Mouse (Mus musculus) kidney, adult 9 months (tissue): ENCODE data around the gene 4931422A03Rik.
"Not testable (repeated sequence)": the region's sequence is repeated elsewhere in the genome, so short reads cannot be mapped to it uniquely, and the experiment has no call there.

ENCODE experiments used
- DNase-seq: peaks from one replicate; pipeline ENCODE4 v3.0.0; 2022

4931422A03Rik gene

DNA sequence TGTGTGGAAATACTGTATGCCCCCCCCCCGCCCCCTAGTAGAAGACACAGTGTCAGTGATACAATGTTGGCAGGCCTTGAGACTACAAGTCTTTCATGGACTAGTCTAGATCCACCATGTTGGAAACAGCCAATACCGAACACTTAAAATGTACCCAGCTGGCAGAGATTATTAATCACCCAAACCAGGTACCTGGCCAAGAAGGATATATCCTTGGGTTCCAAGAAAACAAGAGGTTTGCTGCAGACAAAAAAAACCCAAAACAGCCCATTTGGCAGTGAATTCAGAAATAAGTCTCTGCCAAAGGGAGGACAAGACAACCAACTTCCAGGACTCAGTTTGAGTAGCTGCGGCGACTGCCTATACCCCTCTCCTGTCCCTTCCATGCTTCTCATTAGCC, 3.5 kb downstream of the 4931422A03Rik start:
- no peak for DNase-seq

DNA sequence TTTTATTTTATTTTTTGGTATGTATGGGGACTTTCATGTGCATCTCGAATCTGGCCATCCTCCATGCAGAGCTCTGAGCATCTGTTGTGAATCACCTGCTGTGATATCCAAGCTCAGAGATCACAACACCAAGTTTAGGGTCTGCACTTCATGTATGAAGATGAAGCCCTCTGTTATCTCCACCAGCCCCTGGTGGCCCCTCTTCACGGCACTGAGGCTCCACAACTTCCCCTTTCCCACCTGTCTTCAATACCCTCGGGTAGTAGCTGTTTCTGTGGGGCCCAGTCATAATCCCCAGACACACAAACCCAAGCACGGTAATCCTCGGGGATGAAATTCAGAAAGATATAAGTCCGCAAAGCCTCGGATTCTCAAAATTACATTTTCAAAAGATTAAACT, 5.1 kb downstream of the 4931422A03Rik start:
- no peak for DNase-seq

DNA sequence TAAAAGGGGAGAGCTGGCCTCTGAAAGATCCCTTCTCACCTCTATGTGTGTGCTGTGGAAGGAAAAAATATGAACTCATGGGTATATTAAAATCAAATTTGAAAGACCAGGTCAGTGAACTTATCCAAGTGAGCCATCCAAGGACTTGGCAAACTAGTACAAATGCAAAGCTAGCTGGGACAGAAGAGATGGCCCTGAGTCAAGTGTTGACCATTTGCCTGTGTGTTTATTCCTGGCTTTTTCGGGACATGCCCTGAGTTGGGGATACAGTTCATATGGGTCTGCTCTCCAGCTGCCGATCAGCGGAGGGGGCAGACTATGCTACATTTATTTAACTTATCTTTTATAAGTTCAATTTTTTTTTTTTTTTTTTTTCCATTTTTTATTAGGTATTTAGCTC, 19.3 kb downstream of the 4931422A03Rik start:
- DNase-seq: not testable (repeated sequence)

DNA sequence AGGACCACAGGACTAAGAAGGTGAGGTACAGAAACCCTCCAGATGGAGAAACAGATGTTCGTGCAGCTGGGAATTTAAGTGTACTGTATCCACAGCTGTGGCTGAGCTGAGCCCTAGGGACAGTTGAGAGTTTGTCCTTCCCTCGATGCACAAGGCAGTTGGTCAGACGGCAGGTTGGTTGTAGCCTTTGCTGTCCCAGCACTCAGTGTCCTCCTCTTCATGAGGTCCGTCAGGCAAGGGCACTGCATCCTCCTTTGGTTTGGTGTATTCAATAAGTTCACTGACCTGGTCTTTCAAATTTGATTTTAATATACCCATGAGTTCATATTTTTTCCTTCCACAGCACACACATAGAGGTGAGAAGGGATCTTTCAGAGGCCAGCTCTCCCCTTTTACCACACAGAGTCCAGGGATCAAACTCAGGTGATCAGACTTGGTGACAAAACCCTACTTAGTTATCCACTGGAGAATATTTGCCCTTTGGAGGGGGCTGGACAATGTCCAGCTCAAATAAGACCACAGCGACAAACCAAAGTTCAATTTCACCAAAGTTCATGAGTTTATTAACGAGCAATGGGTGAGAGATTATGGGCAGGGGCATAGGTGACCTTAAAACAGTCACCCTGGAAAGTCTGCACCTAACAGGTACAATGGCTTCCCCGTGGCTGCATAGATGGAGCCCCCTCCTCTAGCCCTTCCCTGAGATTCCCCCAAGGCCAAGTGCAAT, 20.2 kb downstream of the 4931422A03Rik start:
- peak; percentile 70 for DNase-seq

DNA sequence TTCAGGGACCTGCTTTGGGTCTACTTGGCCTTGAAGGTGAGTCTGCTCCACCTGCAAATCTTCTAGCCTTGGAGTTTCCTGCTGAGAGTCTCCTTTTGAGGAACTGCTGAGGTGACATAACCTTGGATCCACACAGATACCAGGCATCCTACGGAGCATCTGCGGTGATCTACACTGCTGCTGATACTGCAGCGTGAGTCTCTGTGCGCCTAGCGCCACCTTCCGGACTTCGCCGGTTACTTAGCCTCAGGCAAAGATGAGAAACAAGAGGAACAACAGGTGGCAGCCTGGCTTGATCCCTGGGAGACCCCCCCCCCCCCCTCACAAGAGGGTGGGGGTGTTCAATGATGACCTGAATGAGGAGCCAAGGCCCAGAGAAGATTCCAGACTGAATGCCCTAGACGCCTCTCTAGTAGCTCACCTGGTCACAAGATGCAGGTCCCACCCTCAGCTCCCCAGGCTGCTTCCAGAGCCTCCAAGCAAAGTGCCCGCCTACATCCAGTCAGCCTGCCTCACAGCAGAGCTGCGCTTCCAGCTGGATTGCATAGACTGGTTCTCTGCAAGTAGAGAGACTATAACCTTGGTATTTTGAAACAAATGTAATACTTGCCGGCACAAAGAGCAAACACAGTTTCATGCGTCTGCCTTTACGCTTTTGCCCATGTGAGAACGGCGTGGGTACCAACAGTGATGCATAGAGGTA, 25.3 kb downstream of the 4931422A03Rik start:
- DNase-seq: peak; percentile 54

DNA sequence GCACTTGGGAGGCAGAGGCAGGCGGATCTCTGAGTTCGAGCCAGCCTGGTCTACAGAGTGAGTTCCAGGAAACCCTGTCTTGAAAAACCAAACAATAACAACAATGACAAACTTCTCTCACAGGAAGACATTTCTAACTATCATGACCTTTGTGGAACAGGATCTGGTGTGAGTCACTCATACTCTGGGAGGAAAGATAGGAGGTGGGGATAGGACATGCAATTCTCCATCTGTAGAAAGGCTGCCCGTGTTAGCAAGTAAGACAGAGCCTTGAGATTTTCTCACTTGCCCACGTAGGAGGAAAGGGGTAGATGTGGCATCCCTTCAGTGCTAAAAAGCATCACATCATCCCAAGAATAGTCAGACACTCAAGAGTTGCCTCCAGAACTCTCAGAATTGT, 26.3 kb downstream of the 4931422A03Rik start:
- no peak for DNase-seq

DNA sequence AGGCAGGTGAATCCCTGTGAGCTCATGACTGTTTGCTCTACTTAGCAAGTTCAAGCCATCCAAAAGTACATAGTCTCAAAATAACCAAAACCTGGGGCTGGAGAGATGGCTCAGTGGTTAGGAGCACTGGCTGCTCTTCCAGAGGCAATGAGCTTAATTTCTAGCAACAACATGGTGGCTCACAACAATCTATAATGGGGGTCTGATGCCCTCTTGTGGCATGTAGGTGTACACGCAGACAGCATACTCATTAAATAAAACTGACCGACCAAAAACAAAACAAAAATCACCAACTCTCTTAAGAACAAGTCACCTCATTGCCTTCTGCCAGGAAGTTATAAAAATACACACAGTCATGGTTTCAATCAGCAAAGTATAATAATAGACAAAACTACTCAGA, 27.1 kb downstream of the 4931422A03Rik start:
- peak; percentile 33 for DNase-seq

DNA sequence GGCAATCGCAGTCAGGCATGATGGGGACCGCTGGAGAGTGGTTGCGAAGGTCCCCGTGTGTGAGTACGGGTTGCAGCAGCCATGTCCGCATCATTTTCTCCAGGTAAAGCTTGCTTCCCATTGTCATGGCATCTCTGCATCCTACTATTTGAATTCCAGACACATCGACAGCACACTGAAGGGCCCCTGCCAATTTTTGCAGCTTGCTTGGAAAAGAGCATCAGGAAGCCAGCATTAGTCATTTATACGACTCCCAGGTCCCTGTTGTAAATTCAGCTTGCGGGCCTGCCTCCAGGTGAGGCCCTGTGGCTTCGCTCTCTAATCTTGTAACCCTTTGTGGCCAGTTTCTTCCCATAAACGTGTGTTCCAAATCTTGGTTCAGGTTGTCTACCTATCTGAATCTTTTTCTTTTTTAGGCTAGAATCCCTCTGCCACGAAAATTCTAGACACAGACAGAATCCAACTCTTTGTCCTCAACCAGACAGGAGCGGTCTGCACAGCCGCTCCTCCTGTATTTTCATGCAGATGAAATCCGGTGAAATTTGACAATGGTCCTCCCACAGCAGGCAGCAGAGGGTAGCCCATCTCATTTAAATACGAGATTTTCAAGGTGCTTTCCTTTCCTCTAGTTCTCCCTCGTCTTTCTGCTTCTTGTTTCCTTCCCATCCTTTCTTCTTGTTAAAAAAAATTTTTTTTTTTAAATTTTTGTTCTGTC, 35.4 kb downstream of the 4931422A03Rik start:
- DNase-seq: no peak

DNA sequence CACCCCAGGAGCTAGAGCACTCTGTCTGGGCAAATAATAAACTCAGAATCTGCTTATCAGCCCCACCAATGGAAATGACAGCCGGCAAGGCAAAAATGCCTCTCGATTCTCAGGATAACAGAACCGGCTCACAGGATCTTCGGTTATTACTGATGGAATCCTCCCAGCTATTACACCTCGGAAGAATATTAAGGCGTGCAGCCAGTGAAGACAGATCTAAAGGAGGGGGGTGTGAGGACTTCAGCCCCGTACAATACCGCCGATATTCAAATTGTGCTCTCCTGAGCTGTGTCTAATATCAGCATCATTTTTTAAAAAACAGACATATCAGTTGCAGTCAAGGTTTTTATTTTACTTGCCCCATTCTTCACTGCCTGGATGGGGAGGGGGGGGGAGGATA, 36.0 kb downstream of the 4931422A03Rik start:
- no peak for DNase-seq

DNA sequence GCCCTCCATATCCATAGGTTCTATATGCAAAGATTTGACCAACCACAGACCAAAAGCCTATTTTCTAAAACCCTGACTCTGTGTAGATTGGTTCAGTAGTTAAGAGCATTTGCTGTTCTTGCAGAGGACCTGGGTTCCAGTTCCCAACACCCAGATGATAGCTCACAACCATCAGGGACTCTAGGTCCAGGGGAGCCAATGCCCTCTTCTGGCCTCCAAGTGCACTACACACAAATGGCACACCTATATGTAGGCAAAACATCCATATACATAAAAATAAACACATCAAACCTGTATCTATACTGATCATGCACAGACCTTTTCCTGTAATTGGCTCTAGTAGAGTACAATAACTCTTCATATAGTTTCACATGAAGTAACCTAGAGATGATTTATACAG, 36.9 kb downstream of the 4931422A03Rik start:
- no peak for DNase-seq

DNA sequence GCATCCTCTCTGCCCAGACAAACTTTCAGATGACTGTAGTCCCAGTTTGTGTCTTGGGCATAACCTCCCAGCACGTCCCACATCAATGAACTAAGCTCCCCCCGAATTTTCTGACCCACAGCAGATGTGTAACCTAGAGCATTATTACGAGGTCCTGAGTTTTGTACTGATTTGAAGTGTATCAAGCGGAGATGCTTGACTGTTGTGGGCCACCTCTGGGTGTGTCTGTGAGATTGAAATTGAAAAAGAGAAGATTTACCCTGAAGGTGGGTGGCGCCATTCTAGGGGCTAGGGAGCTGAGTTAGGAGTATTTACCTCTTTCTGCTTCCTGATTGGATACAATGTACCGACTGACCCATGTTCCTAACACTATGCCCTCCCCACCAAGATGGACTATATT, 38.4 kb downstream of the 4931422A03Rik start:
- no peak for DNase-seq

DNA sequence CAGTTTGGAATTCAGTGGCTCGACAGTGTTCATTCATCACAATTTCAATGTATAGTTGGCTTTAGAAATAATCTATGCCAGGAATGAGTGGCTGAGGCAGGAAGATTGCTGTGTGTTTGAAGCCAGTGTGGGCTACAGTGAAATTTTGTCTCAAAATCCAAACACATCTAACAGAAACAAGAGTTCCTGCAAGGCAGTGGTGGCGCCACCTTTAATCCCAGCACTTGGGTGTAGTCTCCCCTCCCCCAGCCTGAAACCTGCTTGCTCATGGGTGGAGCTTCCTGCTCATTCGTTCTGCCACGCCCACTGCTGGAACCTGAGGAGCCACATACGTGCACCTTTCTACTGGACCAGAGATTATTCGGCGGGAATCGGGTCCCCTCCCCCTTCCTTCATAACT, 40.6 kb downstream of the 4931422A03Rik start:
- DNase-seq: not testable (repeated sequence)

DNA sequence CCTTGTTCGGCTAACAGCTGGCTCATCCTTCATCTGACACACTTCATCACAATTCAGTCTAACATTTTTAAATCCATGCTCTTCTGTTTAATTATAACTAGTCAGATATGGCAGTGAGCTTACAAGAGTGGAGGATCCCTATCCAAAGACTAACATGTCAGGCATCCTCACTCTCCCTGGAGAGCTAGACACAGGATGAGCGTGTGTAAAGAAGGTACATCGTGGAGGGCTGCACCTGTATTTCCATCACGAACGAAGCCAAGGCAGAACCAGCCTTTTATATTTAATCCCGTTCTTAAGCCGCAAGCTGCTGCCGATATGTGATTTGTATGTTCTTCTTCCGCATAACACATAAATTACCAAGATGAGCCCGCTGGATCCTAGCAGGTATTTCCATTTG, 45.0 kb downstream of the 4931422A03Rik start:
- no peak for DNase-seq

DNA sequence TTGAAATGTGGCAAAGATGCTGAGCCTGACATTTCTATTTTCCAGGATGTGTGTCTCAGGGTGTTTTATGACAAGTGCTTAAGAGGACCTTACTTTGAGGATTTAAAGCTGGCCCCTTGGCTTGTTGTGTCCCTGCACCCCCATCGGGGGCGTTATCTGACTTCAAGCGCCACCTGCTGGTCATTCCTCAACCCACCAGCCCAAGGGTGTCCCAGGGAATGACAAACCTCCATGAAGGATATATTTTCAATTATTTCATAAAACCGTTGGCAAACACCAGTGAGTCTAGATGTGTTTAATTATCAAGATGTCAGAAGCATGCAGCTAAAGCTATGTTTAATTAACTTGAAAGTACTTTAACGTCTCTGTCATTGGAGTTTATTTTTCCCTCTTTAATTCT, 45.9 kb downstream of the 4931422A03Rik start:
- peak; percentile 73 for DNase-seq

DNA sequence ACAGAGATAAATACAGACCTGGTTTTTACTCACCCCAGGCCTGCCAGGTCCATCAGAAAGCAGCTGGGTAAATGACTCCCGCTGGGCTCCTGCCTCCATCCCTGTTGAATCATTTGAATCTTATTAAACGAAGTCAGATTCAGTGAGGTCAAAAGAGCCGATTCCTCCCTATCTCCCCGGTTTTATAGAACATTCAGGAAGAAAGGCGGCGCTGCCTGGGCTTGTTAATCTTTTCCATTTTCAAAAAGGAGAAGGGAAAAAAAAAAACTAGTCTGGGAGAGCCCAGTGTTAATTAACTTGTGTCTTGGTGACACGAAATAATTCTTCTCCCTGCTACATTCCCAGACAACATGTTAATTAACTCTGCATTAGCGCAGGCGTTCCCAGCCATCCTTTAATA, 50.4 kb downstream of the 4931422A03Rik start:
- DNase-seq: no peak

DNA sequence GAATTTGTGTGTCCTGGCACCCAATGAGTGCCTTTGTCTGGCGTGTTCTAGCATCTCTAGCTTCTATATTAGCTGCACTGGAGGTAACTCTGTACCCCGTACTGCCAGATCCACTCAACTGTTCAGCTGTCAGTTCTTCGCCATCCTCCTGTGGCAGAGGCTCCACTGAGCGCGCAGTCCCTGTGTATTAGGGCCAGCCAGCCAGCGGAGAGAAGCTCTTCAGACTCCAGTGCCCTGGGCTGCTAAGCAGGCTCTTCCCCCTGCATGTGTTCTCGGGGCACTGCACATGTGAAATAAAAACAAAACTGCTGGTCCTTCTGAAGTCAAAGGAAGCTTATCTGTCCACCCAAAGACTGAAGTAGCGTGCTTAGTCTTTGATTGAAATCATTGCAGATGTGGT, 50.9 kb downstream of the 4931422A03Rik start:
- DNase-seq: no peak

DNA sequence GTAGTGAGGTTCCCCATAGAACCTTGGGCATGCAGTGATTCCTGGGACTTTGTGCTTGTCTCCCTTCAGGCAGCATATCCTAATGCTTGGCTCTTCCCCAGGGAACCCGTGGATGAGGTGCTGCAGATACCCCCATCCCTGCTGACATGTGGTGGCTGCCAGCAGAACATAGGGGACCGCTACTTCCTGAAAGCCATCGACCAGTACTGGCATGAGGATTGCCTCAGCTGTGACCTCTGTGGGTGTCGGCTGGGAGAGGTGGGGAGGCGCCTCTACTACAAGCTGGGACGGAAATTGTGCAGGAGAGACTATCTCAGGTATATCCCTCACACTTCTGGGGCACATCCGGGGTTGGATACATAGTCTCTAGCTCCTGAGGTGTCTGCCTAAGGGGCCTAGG, 52.3 kb downstream of the 4931422A03Rik start:
- DNase-seq: no peak

DNA sequence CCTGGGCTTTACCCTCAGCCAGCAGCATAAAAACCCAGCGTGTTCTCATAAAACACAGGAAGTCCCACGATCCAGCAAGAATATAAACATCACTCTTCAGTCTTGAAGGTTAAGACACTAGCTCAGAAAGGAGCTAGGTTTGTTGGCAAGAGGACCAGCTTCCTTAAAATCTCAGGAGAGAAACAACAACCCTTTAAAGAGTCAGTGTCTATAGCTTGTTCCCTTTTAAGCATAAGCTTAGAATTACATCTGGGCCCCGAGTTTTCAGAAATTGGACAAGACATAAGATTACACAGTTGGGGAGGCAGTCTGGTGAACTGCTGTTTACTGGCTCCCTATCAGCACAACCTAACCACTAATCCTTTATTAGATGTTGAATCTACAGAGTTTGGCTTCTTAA, 56.3 kb downstream of the 4931422A03Rik start:
- no peak for DNase-seq

DNA sequence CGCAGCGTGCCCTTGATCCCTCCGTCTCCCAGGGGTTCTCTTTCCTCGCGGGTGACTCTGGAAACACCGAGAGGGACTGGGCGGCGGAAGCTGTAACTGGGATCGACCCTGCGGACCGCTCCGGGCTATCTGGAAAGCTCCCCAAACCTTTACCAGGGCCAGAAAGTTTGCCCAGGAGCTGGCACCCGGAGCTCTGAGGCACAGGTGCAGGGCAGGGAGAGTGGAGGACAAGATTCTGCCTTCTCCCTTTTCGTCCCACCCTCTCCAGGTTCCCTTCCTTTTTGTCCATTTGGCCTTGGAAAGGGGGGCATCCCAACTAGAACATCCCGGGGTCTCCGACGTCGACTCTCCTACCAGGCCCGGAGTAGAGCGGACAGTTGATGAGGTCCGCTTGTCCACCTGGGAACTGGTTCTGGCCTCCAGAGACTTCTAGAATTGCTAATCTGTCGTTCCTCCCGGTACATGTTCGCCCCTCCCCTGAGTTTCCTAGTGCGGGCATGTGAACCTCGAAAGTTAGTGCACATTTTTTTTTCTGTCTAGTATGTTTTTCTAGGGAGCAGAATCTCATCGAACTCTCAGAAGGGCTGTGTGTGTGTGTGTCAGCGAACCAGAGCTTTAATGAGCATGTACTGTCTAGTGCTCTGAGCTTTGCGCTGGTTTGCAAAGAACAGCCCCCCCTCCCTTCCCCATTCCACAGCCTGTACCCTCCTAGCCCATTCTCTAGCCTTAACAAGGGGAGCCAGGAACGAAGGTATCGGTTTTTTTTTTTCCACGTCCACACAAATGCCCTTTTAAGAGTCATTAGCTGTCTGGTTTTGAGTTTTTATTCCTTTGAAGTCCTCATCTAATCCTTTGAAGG, 57.1 kb downstream of the 4931422A03Rik start:
- DNase-seq: no peak

DNA sequence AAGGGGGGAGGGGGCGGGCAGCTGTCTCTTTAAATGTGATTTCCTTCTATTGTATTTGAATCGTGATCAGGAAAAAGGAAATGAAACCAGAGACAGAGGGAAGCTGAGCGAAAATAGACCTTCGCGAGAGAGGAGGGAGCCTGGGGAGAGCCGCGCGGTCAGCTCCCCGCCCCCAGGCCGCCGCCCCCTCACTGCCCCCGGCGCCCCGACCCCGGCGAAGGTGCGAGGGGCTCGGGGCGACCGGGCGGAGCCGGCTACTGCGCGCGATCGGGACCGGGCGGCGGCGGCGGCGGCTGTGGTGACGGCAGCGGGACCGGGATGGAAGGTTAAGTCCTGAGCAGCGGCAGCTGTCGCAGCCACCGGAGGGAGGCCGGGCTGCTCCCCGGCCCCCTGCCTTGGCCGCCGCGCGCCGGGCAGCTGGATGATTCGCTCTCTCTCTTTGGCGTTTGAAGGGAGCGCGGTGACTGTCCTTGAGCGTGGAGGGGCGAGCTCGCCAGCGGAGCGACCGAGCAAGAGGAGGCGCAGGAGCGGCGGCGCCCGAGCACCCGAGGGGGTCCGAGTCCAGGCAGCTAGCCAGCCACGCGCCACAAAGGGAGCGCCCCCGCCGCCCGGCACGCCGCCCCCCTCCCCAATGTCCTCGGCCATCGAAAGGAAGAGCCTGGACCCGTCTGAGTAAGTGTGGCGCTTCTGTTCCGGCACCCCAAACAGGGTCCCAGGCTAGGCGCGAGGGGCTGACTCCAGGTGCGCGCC, 57.9 kb downstream of the 4931422A03Rik start:
- DNase-seq: peak; percentile 51

DNA sequence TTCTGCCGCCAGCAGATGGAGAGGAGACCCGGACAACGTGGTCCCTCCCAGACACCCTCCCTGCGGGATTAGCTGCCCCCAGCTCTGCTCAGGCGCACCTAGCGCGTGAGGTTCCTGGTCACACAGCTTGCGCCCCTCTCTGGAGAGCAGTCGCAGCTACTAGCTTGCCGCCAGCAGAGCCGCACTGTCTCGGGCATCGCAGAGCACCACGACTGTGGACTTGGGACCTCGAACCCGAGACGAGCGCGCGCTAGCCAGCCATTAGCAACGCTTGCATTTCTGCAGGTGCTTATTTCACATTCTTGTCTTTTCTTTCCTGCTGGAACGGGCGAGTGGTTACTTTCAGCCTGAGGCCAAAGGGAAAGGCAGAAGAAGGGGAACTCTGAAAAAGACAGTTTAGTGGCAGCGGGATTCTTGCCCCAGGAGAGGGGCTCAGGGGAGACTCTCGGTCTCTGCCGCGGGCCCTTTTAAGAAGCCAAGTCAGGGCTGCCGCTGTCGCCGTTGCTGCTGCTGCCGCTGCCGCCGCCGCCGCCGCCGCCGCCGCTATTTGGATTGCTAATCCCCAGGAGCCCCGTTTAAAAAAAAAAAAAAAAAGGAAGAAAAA, 58.6 kb downstream of the 4931422A03Rik start:
- DNase-seq: peak; percentile 66

DNA sequence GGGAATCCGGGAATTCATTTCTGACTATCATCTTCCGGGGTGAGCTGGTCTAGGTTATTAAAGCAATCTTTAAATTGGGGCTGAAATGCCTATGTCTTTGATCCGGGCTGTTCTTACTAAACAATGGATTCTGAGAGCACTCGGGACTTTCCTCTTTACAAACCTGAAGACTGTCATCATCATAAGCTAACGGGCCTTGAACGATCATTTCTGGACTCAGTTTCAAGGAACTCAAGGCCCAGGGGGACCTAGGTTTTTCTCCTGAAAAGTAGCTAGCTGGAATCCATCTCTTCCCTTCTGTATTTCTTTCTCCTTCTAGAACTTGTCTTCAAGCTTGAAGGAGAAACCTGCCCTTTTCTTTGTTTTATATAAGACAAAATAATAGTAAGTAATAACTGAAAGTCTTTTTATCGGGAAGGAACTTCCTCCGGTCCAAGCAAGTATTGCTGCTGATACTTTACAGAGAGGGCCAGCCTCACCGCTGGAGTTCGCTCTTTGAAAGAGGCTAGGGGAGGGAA, 59.2 kb downstream of the 4931422A03Rik start:
- DNase-seq: no peak
